ENCODE assay signal across 8 mouse cellular contexts in genomic region chr5:36397837-36398282, GRCm38 (mm10). TPM values are rescaled to one million over a fixed set of nuclear protein-coding genes. Genes with fewer than 3 reads are reported as not detected.
A peak's percentile ranks its signal among the peaks of the same experiment; 100 is the strongest.
DNase-seq lines count a peak whose midpoint lies in the region; ATAC-seq and TF ChIP-seq lines count a peak whose summit lies in the region.

Gene Sorcs2, minus strand, starts transcription at chr5:36398139.

- peak; percentile 95 for TF ChIP-seq CTCF in intestine, postnatal 0 days (IDR thresholded peaks at IDR 0.05; ENCODE audit: low read depth)

- H3K36me3 ChIP-seq in intestine, postnatal 0 days (ENCODE audit: control insufficient read depth, insufficient read depth): no peaks in the 10 kb centered on the region
- no peaks in the 10 kb centered on the region for H3K36me3 ChIP-seq in midbrain, embryonic 11.5 days (ENCODE audit: control insufficient read depth, insufficient read depth, low read length)

- WGBS in intestine, postnatal 0 days: under 1% methylated on average over 27 of the region's 45 CpGs
- under 1% methylated on average over 45 of the region's 45 CpGs for WGBS in midbrain, embryonic 11.5 days

- H3K4me1 ChIP-seq in intestine, postnatal 0 days (replicated peaks; ENCODE audit: control insufficient read depth, insufficient read depth, low read length): 0 out of 2 replicates have a peak, but pooled peaks cover 2% of the 10 kb centered on the region
- H3K4me1 ChIP-seq in midbrain, embryonic 11.5 days (ENCODE audit: control insufficient read depth, insufficient read depth, low read length): peaks cover 19% of the 10 kb centered on the region

- peak; percentile 90 for DNase-seq in adrenal gland, adult 2 months
- peak; percentile 89 for DNase-seq in embryo, embryonic 9.5 days (ENCODE audit: extremely low spot score)
- peak; percentile 90 for DNase-seq in left cerebral cortex, postnatal 4 days
- peak; percentile 97 for DNase-seq in midbrain, embryonic 11.5 days (ENCODE audit: low spot score, missing footprints)
- peak; percentile 68 for DNase-seq in skeletal muscle tissue, adult 2 months (ENCODE audit: low read depth, low spot score)

- no peaks in the 10 kb centered on the region for H3K9me3 ChIP-seq in intestine, postnatal 0 days (ENCODE audit: control insufficient read depth)
- no peaks in the 10 kb centered on the region for H3K9me3 ChIP-seq in midbrain, embryonic 11.5 days (ENCODE audit: control insufficient read depth, low read length)

- H3K27me3 ChIP-seq in intestine, postnatal 0 days (replicated peaks; ENCODE audit: control insufficient read depth, insufficient read depth, low read length): 0 out of 2 replicates have a peak, but pooled peaks cover 9% of the 10 kb centered on the region
- H3K27me3 ChIP-seq in midbrain, embryonic 11.5 days (ENCODE audit: control insufficient read depth, insufficient read depth, low read length): peaks cover 12% of the 10 kb centered on the region

- intact Hi-C loops in left cerebral cortex, postnatal 4 days (cut with DNase I): loop anchor here (2.0 to 5.0 kb wide), 3 partner anchors 76 to 415 kb away; no protein-coding TSS in a partner anchor

- H3K4me3 ChIP-seq in intestine, postnatal 0 days (ENCODE audit: low read depth, low read length): peak within 1 kb of the TSS; percentile 74
- H3K4me3 ChIP-seq in midbrain, embryonic 11.5 days (ENCODE audit: low read depth, low read length): peak within 1 kb of the TSS; percentile 72

- ATAC-seq in granulocyte monocyte progenitor cell, adult 5-6 weeks (replicated peaks; ENCODE audit: poor library complexity, severe bottlenecking): peak; percentile 91
- peak; percentile 75 for ATAC-seq in intestine, postnatal 0 days
- ATAC-seq in midbrain, embryonic 11.5 days (ENCODE audit: low FRiP score): peak; percentile 83
- ATAC-seq in erythroid progenitor cell, adult 5-6 weeks (replicated peaks; ENCODE audit: low FRiP score, poor library complexity, severe bottlenecking): no peak

- peak within 1 kb of the TSS; percentile 66 for H3K9ac ChIP-seq in intestine, postnatal 0 days (ENCODE audit: low read depth, low read length)
- peak within 1 kb of the TSS; percentile 90 for H3K9ac ChIP-seq in midbrain, embryonic 11.5 days (ENCODE audit: low read length)

- no peak within 1 kb of the TSS; the same call in 1 of the 2 replicates for H3K27ac ChIP-seq in intestine, postnatal 0 days (ENCODE audit: low read depth, low read length)
- no peak within 1 kb of the TSS for H3K27ac ChIP-seq in midbrain, embryonic 11.5 days (ENCODE audit: low read depth, low read length)

- peak within 1 kb of the TSS; percentile 99 for H3K4me2 ChIP-seq in intestine, postnatal 0 days (replicated peaks; ENCODE audit: low read depth)
- H3K4me2 ChIP-seq in midbrain, embryonic 11.5 days: peak within 1 kb of the TSS; percentile 99

RNA-seq across cellular contexts. Expression of gene Sorcs2, which starts in this region (rescaled TPM):
- total RNA-seq in adrenal gland, adult 2 months (2021): 10 to 100 TPM in 1 of 2 experiments, 1 to 10 TPM in 1; 10.0 to 16.4 TPM
- polyA plus RNA-seq in adrenal gland, adult 2 months (2012; rRNA removed): 18.4 and 19.7 TPM in 2 replicates
- not detected in 2 replicates for total RNA-seq in granulocyte monocyte progenitor cell, adult 5-6 weeks (2014; fragmentation: Nextera tagmentation)
- not detected in 2 replicates for total RNA-seq in granulocyte monocyte progenitor cell, adult 5-6 weeks (2017)
- polyA plus RNA-seq in intestine, postnatal 0 days (2015; fragmentation: Nextera tagmentation; extraction: Ambion mirVana): 3.5 and 3.7 TPM in 2 replicates
- 10 to 100 TPM; 33.9 to 35.4 TPM for total RNA-seq in left cerebral cortex, postnatal 4 days (2021)
- 6.7 and 7.3 TPM in 2 replicates for polyA plus RNA-seq in midbrain, embryonic 11.5 days (2014; fragmentation: Nextera tagmentation; extraction: Ambion mirVana)
- 5.4 TPM in 1 of 2 replicates, not detected in the other for total RNA-seq in erythroid progenitor cell, adult 5-6 weeks (2015; ENCODE audit: low replicate concordance)
- 0.39 and 2.2 TPM in 2 replicates for total RNA-seq in erythroid progenitor cell, adult 5-6 weeks (2017; ENCODE audit: low replicate concordance)

Comparison
In these comparisons a context has a peak if more than half of its experiments do, and no peak if none do; other contexts are left out.
1. Peak in ATAC-seq in granulocyte monocyte progenitor cell, adult 5-6 weeks; RNA of the gene not detected or under 1 TPM.